Mouse (Mus musculus): ENCODE measurements around the gene Zfp763. TPM values are rescaled to one million over a fixed set of nuclear protein-coding genes. Genes with fewer than 3 reads are reported as not detected.

The Zfp763 gene
- polyA plus RNA-seq, 1 experiment from 2014 or later: 28.7 TPM

DNA sequence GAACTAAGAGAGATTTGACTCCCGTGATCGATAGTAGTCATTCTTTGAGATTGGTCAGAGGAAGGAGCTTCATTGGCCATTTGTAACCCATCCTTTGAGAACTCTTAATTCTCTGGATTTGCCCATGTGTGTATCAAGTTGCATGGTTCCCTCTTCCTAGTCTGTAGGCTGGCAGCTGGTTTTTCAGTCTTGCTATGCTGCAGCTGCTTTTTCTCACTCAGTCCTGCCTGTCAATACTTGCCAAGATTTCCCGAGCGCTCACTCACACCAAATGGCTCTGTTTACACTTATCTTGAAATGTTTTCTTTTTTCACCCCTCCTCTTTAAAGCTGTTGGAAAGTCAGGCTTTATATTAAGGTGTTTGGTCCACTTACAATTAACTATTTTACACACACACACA, 51.8 kb downstream of the Zfp763 start:
- H3K9me3 ChIP-seq: no peaks in the 10 kb centered on the region
- 96% methylated on average over 4 of the region's 4 CpGs for WGBS
- no peak overlapping the region for H3K27ac ChIP-seq
- H3K4me3 ChIP-seq: no peak overlapping the region
- H3K27me3 ChIP-seq (replicated peaks): no peaks in the 10 kb centered on the region
- H3K4me1 ChIP-seq: no peaks in the 10 kb centered on the region
- H3K9ac ChIP-seq: no peak overlapping the region
- ATAC-seq (replicated peaks): no peak
- H3K36me3 ChIP-seq (replicated peaks): peaks cover 28% of the 10 kb centered on the region
- no peak overlapping the region for H3K4me2 ChIP-seq

Other genes starting within 250 kb of the Zfp763 start
- gene Zfp871, start 245.1 kb downstream of the Zfp763 start, polyA plus RNA-seq (2015; fragmentation: Nextera tagmentation; extraction: Ambion mirVana): 48.1 and 48.6 TPM in 2 replicates
- 69.5 and 73.5 TPM in 2 replicates for gene Zfp811, start 223.5 kb downstream of the Zfp763 start, polyA plus RNA-seq (2015; fragmentation: Nextera tagmentation; extraction: Ambion mirVana)
- gene Zfp799, start 203.1 kb downstream of the Zfp763 start, polyA plus RNA-seq (2015; fragmentation: Nextera tagmentation; extraction: Ambion mirVana): 19.2 and 22.2 TPM in 2 replicates
- gene Zfp870, start 141.8 kb downstream of the Zfp763 start, polyA plus RNA-seq (2015; fragmentation: Nextera tagmentation; extraction: Ambion mirVana): 7.4 and 7.9 TPM in 2 replicates
- 0.10 and 0.18 TPM in 2 replicates for gene Cyp4f14, start 116.1 kb downstream of the Zfp763 start, polyA plus RNA-seq (2015; fragmentation: Nextera tagmentation; extraction: Ambion mirVana)
- gene Cyp4f13, start 86.0 kb downstream of the Zfp763 start, polyA plus RNA-seq (2015; fragmentation: Nextera tagmentation; extraction: Ambion mirVana): 7.7 and 8.7 TPM in 2 replicates
- gene Zfp472, start 67.6 kb downstream of the Zfp763 start, polyA plus RNA-seq (2015; fragmentation: Nextera tagmentation; extraction: Ambion mirVana): 8.1 and 8.4 TPM in 2 replicates
- gene Zfp952, start 40.3 kb downstream of the Zfp763 start, polyA plus RNA-seq (2015; fragmentation: Nextera tagmentation; extraction: Ambion mirVana): 23.6 and 24.0 TPM in 2 replicates
- gene 4921501E09Rik, start 34.7 kb upstream of the Zfp763 start, polyA plus RNA-seq (2015; fragmentation: Nextera tagmentation; extraction: Ambion mirVana): not detected in 2 replicates
- gene Zfp563, start 55.9 kb upstream of the Zfp763 start, polyA plus RNA-seq (2015; fragmentation: Nextera tagmentation; extraction: Ambion mirVana): 23.0 and 24.0 TPM in 2 replicates
- gene Morc2b, start 106.3 kb upstream of the Zfp763 start, polyA plus RNA-seq (2015; fragmentation: Nextera tagmentation; extraction: Ambion mirVana): 0.34 and 0.50 TPM in 2 replicates
- not detected in 2 replicates for gene Olfr55, start 135.0 kb upstream of the Zfp763 start, polyA plus RNA-seq (2015; fragmentation: Nextera tagmentation; extraction: Ambion mirVana)
- gene Olfr239, start 157.9 kb upstream of the Zfp763 start, polyA plus RNA-seq (2015; fragmentation: Nextera tagmentation; extraction: Ambion mirVana): 0.12 TPM in 1 of 2 replicates, not detected in the other
- gene Olfr1564, start 188.3 kb upstream of the Zfp763 start, polyA plus RNA-seq (2015; fragmentation: Nextera tagmentation; extraction: Ambion mirVana): not detected in 2 replicates
- 25.7 and 28.0 TPM in 2 replicates for gene Zfp955a, start 221.7 kb upstream of the Zfp763 start, polyA plus RNA-seq (2015; fragmentation: Nextera tagmentation; extraction: Ambion mirVana)
- gene Olfr63, start 231.3 kb upstream of the Zfp763 start, polyA plus RNA-seq (2015; fragmentation: Nextera tagmentation; extraction: Ambion mirVana): 0.04 TPM in 2 replicates